Mouse (Mus musculus) right cerebral cortex, adult 18-20 months (tissue): Measurements from ENCODE around the gene Tmem164.

Experiments
- DNase-seq: peaks from one replicate; pipeline ENCODE4 v3.0.0; 2022; ENCODE audit warnings: mixed read lengths

Tmem164 gene

GRCm38 (mm10) chrX:142760415-142760814, 79.2 kb downstream of the Tmem164 start:
- DNase-seq: no peak

GRCm38 (mm10) chrX:142763337-142763736, 82.1 kb downstream of the Tmem164 start:
- DNase-seq: no peak

- DNase-seq: no peak
Measured at GRCm38 (mm10) chrX:142769698-142770097, 88.5 kb downstream of the Tmem164 start.

GRCm38 (mm10) chrX:142773658-142774057, 92.5 kb downstream of the Tmem164 start:
- no peak for DNase-seq

- no peak for DNase-seq
Measured at GRCm38 (mm10) chrX:142776131-142776530, 94.9 kb downstream of the Tmem164 start.

GRCm38 (mm10) chrX:142778638-142779037, 97.4 kb downstream of the Tmem164 start:
- no peak for DNase-seq

- no peak for DNase-seq
Measured at GRCm38 (mm10) chrX:142786160-142787052, 105.2 kb downstream of the Tmem164 start.

GRCm38 (mm10) chrX:142792185-142792584, 111.0 kb downstream of the Tmem164 start:
- DNase-seq: no peak

- DNase-seq: no peak
Measured at GRCm38 (mm10) chrX:142794069-142794610, 112.9 kb downstream of the Tmem164 start.

- peak; percentile 8 for DNase-seq
Measured at GRCm38 (mm10) chrX:142804596-142804995, 123.4 kb downstream of the Tmem164 start.

- DNase-seq: peak; percentile 5
Measured at GRCm38 (mm10) chrX:142806126-142806525, 124.9 kb downstream of the Tmem164 start.

GRCm38 (mm10) chrX:142806620-142807061, 125.4 kb downstream of the Tmem164 start:
- peak; percentile 23 for DNase-seq

- DNase-seq: peak; percentile 37
Measured at GRCm38 (mm10) chrX:142808411-142808810, 127.2 kb downstream of the Tmem164 start.

- peak; percentile 49 for DNase-seq
Measured at GRCm38 (mm10) chrX:142813146-142813545, 131.9 kb downstream of the Tmem164 start.

GRCm38 (mm10) chrX:142818057-142818682, 137.0 kb downstream of the Tmem164 start:
- peak; percentile 10 for DNase-seq

- no peak for DNase-seq
Measured at GRCm38 (mm10) chrX:142821239-142821638, 140.0 kb downstream of the Tmem164 start.

- no peak for DNase-seq
Measured at GRCm38 (mm10) chrX:142821846-142822245, 140.6 kb downstream of the Tmem164 start.

- DNase-seq: no peak
Measured at GRCm38 (mm10) chrX:142825309-142825708, 144.1 kb downstream of the Tmem164 start.

- DNase-seq: no peak
Measured at GRCm38 (mm10) chrX:142827644-142828043, 146.4 kb downstream of the Tmem164 start.

GRCm38 (mm10) chrX:142828184-142828908, 147.1 kb downstream of the Tmem164 start:
- DNase-seq: no peak

GRCm38 (mm10) chrX:142829267-142829666, 148.1 kb downstream of the Tmem164 start:
- DNase-seq: no peak

GRCm38 (mm10) chrX:142829866-142830470, 148.8 kb downstream of the Tmem164 start:
- no peak for DNase-seq

- DNase-seq: no peak
Measured at GRCm38 (mm10) chrX:142830572-142830971, 149.4 kb downstream of the Tmem164 start.
